Mouse (Mus musculus) erythroblast, embryonic 14.5 days (primary cell): ENCODE data around the gene Ccdc74a. TPM values are rescaled to one million over a fixed set of nuclear protein-coding genes. Genes with fewer than 3 reads are reported as not detected.
A peak's percentile ranks its signal among the peaks of the same experiment; 100 is the strongest.
"Not testable (repeated sequence)": the region's sequence is repeated elsewhere in the genome, so short reads cannot be mapped to it uniquely, and the experiment has no call there.

Experiments
- H3K27me3 ChIP-seq: 2 replicates; pipeline ENCODE4 v1.6.1; 2012; ENCODE audit warnings: inconsistent platforms; ENCODE audit not compliant: control insufficient read depth
- H3K36me3 ChIP-seq: 2 replicates; pipeline ENCODE4 v1.6.1; 2012; ENCODE audit warnings: mild to moderate bottlenecking, inconsistent platforms; ENCODE audit not compliant: control insufficient read depth
- H3K4me1 ChIP-seq: 2 replicates; pipeline ENCODE4 v1.6.1; 2012; ENCODE audit warnings: inconsistent platforms; ENCODE audit not compliant: control insufficient read depth
- H3K4me3 ChIP-seq: replicated peaks from 2 replicates; pipeline ENCODE3; 2012; ENCODE audit warnings: moderate library complexity, mild to moderate bottlenecking, inconsistent platforms
- H3K9me3 ChIP-seq: 2 replicates; pipeline ENCODE4 v1.6.1; 2012; ENCODE audit warnings: low read length, inconsistent platforms, mixed read lengths; ENCODE audit not compliant: control insufficient read depth
- GATA1 ChIP-seq: IDR thresholded peaks from 2 replicates; pipeline ENCODE4 v1.6.1; 2012; ENCODE audit warnings: low read length, inconsistent platforms, mixed read lengths
- TAL1 ChIP-seq: IDR thresholded peaks from 3 replicates; pipeline ENCODE4 v1.6.1; 2012; ENCODE audit warnings: low read length, inconsistent platforms, mixed read lengths
- polyA plus RNA-seq: library from polyadenylated mRNA; stranded (reverse); fragments of >175 nt; gene quantifications from 2 replicates; pipeline ENCODE4 v1.2.3, GENCODE M21; 2012

Ccdc74a gene
- 1.4 and 1.5 TPM in 2 replicates for polyA plus RNA-seq

DNA sequence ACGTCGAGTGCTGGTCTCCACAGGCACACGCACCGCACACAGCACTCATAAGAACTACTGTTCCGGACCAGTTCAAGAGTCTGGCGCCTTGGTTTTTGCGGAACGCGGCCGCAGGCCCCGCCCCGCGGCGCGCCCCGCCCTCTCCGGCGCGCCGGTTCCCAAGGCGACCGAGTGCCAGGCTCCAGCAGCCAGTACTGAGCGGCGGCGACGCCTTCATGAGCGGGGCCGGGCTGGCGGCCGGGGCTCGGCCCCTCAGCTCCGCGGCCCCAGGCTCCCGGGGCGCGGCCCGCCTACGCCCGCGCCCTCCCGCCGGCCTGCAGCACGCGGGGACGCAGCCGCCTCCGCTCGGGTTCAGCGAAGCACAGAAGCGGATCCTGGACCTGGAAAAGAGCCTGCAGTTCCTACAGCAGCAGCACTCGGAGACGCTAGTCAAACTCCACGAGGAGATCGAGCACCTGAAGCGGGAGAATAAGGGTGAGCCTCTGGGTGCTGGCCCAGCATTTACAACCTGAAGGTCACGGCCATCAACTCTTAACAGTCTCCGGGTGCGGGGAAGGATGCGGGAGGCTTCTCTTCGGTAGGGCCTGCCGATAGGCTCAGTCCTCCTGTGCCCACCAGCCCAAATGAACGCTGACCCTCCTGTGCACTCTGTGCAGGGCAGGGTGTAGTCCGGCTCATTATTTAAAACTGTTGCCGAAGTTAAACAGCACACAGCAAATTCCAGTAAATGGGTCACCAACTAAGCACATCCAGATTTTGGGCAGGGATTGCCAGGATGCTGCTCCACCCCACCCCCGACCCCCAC lies at the start of gene Ccdc74a:
Gene Ccdc74a, plus strand, starts transcription at position 161 of the 805 bp plus-strand sequence.
- peak within 1 kb of the TSS; percentile 66 for H3K4me3 ChIP-seq
- TF ChIP-seq GATA1 (no peak), TAL1 (no peak)
- H3K36me3 ChIP-seq, result peaks cover 79% of the 10 kb centered on the region
- no peaks in the 10 kb centered on the region for H3K9me3 ChIP-seq
- peaks cover 53% of the 10 kb centered on the region for H3K4me1 ChIP-seq
- no peaks in the 10 kb centered on the region for H3K27me3 ChIP-seq

DNA sequence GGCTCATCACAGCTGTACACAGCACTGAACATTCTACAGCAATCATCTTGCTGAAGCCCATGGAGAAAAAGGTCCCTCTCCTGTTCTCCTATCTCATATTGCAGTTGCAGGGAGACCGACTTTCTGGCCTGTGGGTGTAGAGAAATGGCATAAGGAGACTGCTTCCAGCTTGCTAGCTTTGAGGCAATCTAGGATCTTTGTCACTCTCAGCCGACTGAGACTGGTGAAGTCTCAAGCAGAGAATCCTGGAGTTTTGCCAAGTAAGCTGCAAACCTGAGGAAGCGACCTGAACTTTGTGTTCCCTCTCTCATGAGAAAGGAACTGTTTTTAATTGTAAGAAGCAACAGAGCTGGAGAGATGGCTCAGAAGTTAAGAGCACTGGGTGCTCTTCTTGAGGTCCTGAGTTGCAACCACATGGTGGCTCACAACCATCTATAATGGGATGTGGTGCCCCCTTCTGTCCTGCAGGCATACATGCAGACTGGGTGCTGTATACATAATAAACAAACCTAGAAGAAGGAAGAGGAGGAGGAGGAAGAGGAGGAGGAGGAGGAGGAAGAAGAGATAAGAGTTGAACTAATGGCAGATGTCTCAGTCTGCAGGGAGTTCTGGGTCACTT lies 45.2 kb upstream of the Ccdc74a start:
- H3K27me3 ChIP-seq, result 0 out of 2 replicates have a peak, but pooled peaks cover 2% of the 10 kb centered on the region
- no peaks in the 10 kb centered on the region for H3K4me1 ChIP-seq
- no peaks in the 10 kb centered on the region for H3K9me3 ChIP-seq
- H3K36me3 ChIP-seq, result no peaks in the 10 kb centered on the region
- H3K4me3 ChIP-seq, result no peak overlapping the region
- TF ChIP-seq GATA1, result no peak
- TF ChIP-seq TAL1, result no peak

DNA sequence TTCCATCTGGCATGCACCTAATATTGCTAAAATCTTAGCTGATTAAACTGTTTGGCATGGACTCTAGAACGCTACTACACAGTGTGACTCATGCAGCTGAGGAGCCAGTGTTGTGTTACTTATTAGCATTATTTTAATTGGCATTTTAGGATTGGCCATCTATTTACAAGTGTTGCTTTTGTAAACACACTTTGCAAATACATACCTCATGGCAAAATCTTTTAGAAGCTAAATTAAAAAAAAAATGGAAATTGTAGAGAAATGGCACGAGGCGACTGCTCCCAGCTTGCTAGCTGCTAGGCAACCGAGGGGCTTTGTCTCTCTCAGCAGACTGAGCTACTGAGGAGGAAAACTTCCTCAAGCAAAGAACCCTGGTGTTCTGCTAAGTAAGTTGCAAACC lies 41.3 kb upstream of the Ccdc74a start:
- TF ChIP-seq GATA1 (no peak), TAL1 (no peak)
- H3K4me1 ChIP-seq, result no peaks in the 10 kb centered on the region
- peaks cover 9% of the 10 kb centered on the region for H3K9me3 ChIP-seq
- no peak overlapping the region for H3K4me3 ChIP-seq
- no peaks in the 10 kb centered on the region for H3K36me3 ChIP-seq
- H3K27me3 ChIP-seq, result peaks cover 4% of the 10 kb centered on the region; the same call in 1 of the 2 replicates

DNA sequence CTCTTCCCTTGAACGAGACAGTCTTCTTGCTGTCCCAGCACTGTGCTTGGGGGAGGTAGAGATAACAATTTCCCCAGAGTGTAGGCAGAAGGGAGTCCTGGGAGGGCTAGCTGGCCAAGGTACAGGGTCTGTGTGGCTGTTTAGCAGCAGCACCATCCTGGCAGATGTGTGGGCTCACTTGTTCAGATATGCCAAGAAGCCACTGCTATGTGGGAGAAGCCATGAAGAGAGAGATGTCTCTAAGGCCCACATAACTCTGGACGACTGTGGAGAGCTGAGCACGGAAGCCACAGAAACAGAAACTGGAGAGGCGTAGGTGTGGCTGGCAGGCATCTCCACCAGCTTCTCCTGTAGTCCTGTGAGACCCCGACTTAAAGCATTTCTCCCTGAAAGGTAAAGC lies 40.6 kb upstream of the Ccdc74a start:
- Histone ChIP-seq H3K9me3 (peaks cover 14% of the 10 kb centered on the region), H3K4me1 (no peaks in the 10 kb centered on the region), H3K36me3 (no peaks in the 10 kb centered on the region), H3K27me3 (peaks cover 4% of the 10 kb centered on the region; the same call in 1 of the 2 replicates), H3K4me3 (no peak overlapping the region)
- TF ChIP-seq GATA1 (no peak), TAL1 (no peak)

DNA sequence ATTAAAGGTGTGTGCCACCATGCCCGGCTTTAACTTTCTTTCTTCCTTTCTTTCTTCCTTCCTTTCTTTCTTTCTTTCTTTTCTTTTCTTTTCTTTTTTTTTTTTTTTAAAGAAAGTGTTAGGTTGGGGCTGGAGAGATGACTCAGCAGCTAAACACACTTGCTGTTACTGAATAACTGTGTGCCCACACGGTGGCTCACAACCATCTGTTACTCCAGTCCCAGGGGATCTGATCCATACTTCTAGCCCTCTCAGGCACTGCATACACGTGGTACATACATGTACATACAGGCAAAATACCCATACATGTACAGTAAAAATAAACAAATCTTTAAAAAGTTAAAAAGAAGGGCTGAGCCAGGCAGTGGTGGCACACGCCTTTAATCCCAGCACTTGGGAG lies 34.9 kb upstream of the Ccdc74a start:
- Histone ChIP-seq H3K36me3 (no peaks in the 10 kb centered on the region), H3K9me3 (peaks cover 12% of the 10 kb centered on the region), H3K27me3 (peaks cover 2% of the 10 kb centered on the region; the same call in 1 of the 2 replicates), H3K4me1 (no peaks in the 10 kb centered on the region), H3K4me3 (no peak overlapping the region)
- TF ChIP-seq TAL1, result no peak
- TF ChIP-seq GATA1, result no peak

DNA sequence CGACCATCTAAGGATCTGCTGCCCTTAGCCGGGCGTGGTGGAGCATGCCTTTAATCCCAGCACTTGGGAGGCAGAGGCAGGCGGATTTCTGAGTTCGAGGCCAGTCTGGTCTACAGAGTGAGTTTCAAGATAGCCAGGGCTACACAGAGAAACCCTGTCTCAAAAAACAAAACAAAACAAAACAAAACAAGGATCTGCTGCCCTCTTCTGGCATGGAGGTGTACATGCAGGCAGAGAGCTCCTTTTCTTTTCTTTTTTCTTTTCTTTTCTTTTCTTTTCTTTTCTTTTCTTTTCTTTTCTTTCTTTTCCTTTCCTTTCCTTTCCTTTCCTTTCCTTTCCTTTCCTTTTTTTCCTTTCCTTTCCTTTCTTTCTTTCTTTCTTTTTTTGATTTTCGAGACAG lies 31.5 kb upstream of the Ccdc74a start:
- not testable (repeated sequence) for H3K36me3 ChIP-seq, H3K4me3 ChIP-seq, H3K27me3 ChIP-seq, H3K9me3 ChIP-seq
- peaks cover 17% of the 10 kb centered on the region for H3K4me1 ChIP-seq

DNA sequence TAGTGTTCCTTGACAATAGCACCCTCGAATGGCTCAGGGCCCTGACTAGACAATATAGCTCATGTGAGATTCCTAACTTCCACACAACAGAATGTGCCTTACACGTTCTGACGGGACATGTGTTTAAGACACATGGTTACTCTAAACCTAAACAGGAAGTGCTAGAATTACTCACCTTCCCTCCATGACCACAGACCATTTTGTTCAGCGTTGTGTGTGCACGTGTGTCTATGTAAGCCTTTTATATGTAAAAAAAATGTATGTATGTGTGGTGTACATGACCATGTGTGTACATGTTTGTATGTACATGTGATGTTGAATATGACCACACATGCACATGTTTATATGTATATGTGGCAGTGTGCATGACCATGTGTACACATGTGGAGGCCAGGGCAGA lies 30.1 kb upstream of the Ccdc74a start:
- no peak for TF ChIP-seq TAL1
- TF ChIP-seq GATA1, result no peak
- Histone ChIP-seq H3K27me3 (no peaks in the 10 kb centered on the region), H3K4me3 (no peak overlapping the region), H3K36me3 (peaks cover 3% of the 10 kb centered on the region), H3K9me3 (no peaks in the 10 kb centered on the region), H3K4me1 (peaks cover 32% of the 10 kb centered on the region)

DNA sequence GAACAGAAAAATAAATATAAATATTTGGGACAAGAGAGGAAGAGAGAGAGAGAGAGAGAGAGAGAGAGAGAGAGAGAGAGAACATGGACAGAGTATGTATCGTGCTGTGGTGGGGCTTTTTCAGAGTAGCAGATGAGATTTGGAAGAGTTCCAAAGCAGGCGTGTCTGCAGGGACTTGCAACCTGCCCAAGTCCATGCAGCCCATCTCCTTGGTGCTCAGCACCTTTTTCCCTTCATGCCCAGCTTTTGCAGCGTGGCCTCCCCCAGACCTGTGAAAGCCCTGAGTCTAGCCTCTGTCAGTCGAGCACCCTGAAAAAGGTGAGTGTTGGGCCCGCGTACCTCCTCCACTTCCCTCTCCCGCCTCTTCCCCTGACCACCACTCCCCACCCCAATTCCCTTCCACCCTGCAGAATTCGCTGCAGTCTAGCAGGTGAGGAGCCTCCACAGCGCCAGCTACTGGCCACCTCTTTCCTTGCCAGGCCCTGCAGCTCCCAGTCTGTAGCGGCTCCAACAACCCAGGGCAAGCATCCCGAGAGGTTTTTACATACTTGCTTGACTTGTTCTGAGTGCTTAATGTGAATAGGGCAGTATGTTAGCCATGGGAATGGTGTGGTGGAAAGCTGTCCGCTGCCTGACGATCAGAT lies 28.2 kb upstream of the Ccdc74a start:
- TF ChIP-seq GATA1, result no peak
- no peak for TF ChIP-seq TAL1
- Histone ChIP-seq H3K27me3 (no peaks in the 10 kb centered on the region), H3K4me1 (peaks cover 36% of the 10 kb centered on the region), H3K4me3 (peak overlapping the region; percentile 32), H3K9me3 (no peaks in the 10 kb centered on the region), H3K36me3 (peaks cover 20% of the 10 kb centered on the region)

DNA sequence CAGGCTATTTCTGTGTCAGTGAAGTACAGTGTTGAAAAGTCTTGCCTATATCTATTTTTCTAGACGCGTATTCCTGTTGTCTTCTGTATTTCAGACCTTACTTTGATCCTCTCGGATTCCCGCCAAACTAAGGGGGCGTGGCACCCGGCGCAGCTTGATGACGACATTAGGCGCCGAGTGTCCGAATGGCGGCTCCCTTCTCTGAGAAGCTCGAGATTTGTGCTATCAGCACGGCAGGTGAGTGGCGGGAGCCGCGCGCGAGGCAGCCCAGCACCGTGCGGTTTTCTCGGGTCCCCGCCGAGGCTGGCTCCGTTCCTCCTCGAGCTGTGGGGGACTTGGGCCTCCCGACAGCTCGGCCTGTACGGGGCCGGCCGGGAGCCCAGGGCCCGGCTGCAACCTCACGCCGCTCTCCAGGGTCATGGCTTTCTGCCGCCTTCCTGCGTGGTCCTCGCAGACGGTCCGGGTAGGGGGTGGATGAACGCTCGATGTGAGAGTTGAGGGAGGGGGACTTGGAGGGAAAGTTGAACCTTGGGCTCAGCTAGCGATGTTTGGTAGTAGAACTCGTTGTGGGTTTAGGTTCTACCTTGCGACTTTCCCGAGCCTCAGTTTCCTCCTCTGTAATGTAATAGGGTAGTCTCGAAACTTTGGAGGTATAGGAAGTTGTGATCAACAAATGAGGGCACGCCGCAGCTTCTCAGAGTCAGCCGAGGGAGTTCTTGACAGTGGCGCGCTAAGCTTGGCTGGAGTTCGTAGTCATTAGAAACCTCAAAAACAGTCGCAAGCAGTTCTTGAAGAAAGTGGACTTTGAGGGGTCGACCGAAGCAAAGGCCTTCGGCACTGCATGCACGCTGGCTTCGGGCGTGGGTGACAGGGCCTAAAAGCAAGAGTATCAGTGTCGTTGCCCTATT lies 26.8 kb upstream of the Ccdc74a start, which contains the start of gene Smpd4:
Gene Smpd4, plus strand, starts transcription at position 157 of the 908 bp plus-strand sequence.
- H3K36me3 ChIP-seq, result peaks cover 33% of the 10 kb centered on the region
- H3K4me3 ChIP-seq, result peak within 1 kb of the TSS; percentile 99
- no peaks in the 10 kb centered on the region for H3K9me3 ChIP-seq
- TF ChIP-seq TAL1 (no peak), GATA1 (no peak)
- peaks cover 36% of the 10 kb centered on the region for H3K4me1 ChIP-seq
- no peaks in the 10 kb centered on the region for H3K27me3 ChIP-seq
